Mouse (Mus musculus) gastrocnemius, postnatal 25 days (tissue): ENCODE results near the gene Kat14. TPM values are rescaled to one million over a fixed set of nuclear protein-coding genes. Genes with fewer than 3 reads are reported as not detected.
"Not testable (repeated sequence)": the region's sequence is repeated elsewhere in the genome, so short reads cannot be mapped to it uniquely, and the experiment has no call there.

Source experiments
- DNase-seq: peaks from one replicate; pipeline ENCODE4 v3.0.0; 2022
- long read RNA-seq, 2 experiments: library from polyadenylated mRNA; stranded (forward); transcript quantifications; one replicate each; pipeline ENCODE4 v2.0.0; 2021
- total RNA-seq, 2 experiments: library from RNA; stranded (reverse); gene quantifications; 1 replicate in 1 of 2; 2 replicates in 1 of 2; pipeline ENCODE4 v1.2.3; 2021

The Kat14 gene
- 10 to 100 TPM; 16.9 to 20.9 TPM for total RNA-seq
- long read RNA-seq, experiment 1, transcript Kat14-201 (11 exons, 3,801 nt) = major isoform, 5 of 10 reads
- long read RNA-seq, experiment 1, partial matches to known transcripts = 3 of 10 reads
- long read RNA-seq, experiment 1, other reads (novel, unspliced or antisense) = 1 of 10 reads
- long read RNA-seq, experiment 2, transcript Kat14-201 (11 exons, 3,801 nt) = major isoform, 20 of 26 reads
- long read RNA-seq, experiment 2, partial matches to known transcripts = 3 of 26 reads
- long read RNA-seq, experiment 2, other reads (novel, unspliced or antisense) = 2 of 26 reads

GRCm38 (mm10) chr2:144368400-144369019 is at the start of gene Kat14, which contains the start of gene Pet117:
Gene Kat14 (plus strand): TSS chr2:144368983.
Gene Pet117 (plus strand): TSS chr2:144368996.
- DNase-seq = peak; percentile 95

- DNase-seq = no peak
These were observed 44.6 kb upstream of the Kat14 start for GRCm38 (mm10) chr2:144324218-144324617.

GRCm38 (mm10) chr2:144329451-144329850 is 39.3 kb upstream of the Kat14 start:
- no peak for DNase-seq

- DNase-seq = no peak
These were observed 38.8 kb upstream of the Kat14 start for GRCm38 (mm10) chr2:144329937-144330336.

GRCm38 (mm10) chr2:144330352-144330959 is 38.3 kb upstream of the Kat14 start:
- DNase-seq = no peak

GRCm38 (mm10) chr2:144330960-144331371 is 37.8 kb upstream of the Kat14 start:
- DNase-seq = no peak

GRCm38 (mm10) chr2:144331401-144332302 is 37.1 kb upstream of the Kat14 start, which contains the start of gene Ovol2:
Gene Ovol2 (minus strand): TSS chr2:144332146.
- DNase-seq = no peak

GRCm38 (mm10) chr2:144332486-144332885 is 36.3 kb upstream of the Kat14 start:
- no peak for DNase-seq

- DNase-seq = no peak
These were observed 35.5 kb upstream of the Kat14 start for GRCm38 (mm10) chr2:144333138-144333842.

GRCm38 (mm10) chr2:144337230-144337629 is 31.6 kb upstream of the Kat14 start:
- no peak for DNase-seq

GRCm38 (mm10) chr2:144337701-144338100 is 31.1 kb upstream of the Kat14 start:
- no peak for DNase-seq

GRCm38 (mm10) chr2:144338149-144338548 is 30.6 kb upstream of the Kat14 start:
- not testable (repeated sequence) for DNase-seq

- DNase-seq = no peak
These were observed 25.6 kb upstream of the Kat14 start for GRCm38 (mm10) chr2:144343158-144343557.

GRCm38 (mm10) chr2:144348525-144348924 is 20.3 kb upstream of the Kat14 start:
- DNase-seq = no peak

GRCm38 (mm10) chr2:144352843-144353242 is 15.9 kb upstream of the Kat14 start:
- no peak for DNase-seq

- peak; percentile 80 for DNase-seq
These were observed 238 bp downstream of the Kat14 start for GRCm38 (mm10) chr2:144369020-144369421.

GRCm38 (mm10) chr2:144369511-144369910 is 728 bp downstream of the Kat14 start:
- no peak for DNase-seq

GRCm38 (mm10) chr2:144371566-144371965 is 2.8 kb downstream of the Kat14 start:
- no peak for DNase-seq

GRCm38 (mm10) chr2:144373063-144373462 is 4.3 kb downstream of the Kat14 start:
- DNase-seq = no peak

- DNase-seq = no peak
These were observed 6.4 kb downstream of the Kat14 start for GRCm38 (mm10) chr2:144375063-144375703.

- no peak for DNase-seq
These were observed 12.5 kb downstream of the Kat14 start for GRCm38 (mm10) chr2:144381293-144381692.
